Mouse (Mus musculus): ENCODE measurements around the gene S100a3. TPM values are rescaled to one million over a fixed set of nuclear protein-coding genes. Genes with fewer than 3 reads are reported as not detected.

Gene S100a3
- polyA plus RNA-seq, 1 experiment from 2014 or later = 0.39 TPM

DNA sequence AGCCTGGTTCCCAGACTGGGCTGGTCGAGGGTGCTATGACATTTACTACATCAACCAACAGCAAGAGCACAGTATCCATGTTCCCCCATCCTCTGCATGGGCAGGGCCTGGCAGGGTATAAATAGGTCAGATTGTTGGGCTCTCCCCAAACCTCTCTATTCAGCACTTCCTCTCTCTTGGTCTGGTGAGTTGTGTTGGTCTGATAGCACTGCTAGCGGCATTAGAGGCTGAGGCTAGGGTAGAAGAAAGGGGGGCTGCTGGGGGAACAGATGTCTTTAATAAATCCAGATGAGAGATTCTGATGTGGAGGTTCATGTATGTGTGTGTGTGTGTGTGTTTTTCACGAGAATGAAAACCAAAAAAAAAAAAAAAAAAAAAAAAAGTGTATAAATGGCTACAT lies 43.2 kb downstream of the S100a3 start, which contains the start of gene S100a4:
TSS of gene S100a4 (plus strand) at position 149 of the 400 bp plus-strand sequence.
- H3K27me3 ChIP-seq (ENCODE audit: control insufficient read depth, insufficient read depth, low read length) = no peaks in the 10 kb centered on the region
- no peak within 1 kb of the TSS for H3K9ac ChIP-seq (ENCODE audit: low read depth, low read length)
- H3K4me1 ChIP-seq (replicated peaks; ENCODE audit: control insufficient read depth, insufficient read depth, low read length) = no peaks in the 10 kb centered on the region
- H3K4me2 ChIP-seq (replicated peaks; ENCODE audit: low read depth, low read length) = no peak within 1 kb of the TSS
- no peaks in the 10 kb centered on the region for H3K36me3 ChIP-seq (ENCODE audit: control insufficient read depth, insufficient read depth, low read length)
- DNase-seq (ENCODE audit: low spot score) (no peak), ATAC-seq (ENCODE audit: low FRiP score) (no peak)
- H3K9me3 ChIP-seq (ENCODE audit: control insufficient read depth, low read length) = no peaks in the 10 kb centered on the region
- no peak within 1 kb of the TSS for H3K4me3 ChIP-seq (ENCODE audit: low read depth, low read length)
- H3K27ac ChIP-seq (ENCODE audit: low read depth, low read length) = no peak within 1 kb of the TSS
- 78% methylated on average over 3 of the region's 3 CpGs for WGBS

DNA sequence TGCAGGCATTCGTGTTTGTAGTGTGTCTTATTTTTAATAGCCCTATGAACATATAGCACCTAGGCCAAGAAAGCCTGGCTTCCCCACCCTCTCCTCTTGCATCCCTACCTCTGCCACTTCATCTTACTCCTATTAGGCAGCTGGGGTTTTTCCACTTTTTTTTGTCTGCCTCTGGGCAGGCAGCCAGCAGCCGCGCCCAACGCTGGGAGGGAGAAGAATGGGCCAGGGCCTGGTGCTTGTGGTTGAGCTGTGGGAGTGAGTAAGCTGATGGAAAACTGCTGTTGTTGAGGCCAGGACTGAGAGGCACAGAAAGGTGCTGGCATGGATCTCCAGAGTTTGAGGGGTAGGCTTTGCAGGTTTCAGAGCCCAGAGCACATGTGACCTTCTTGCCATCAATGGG lies 44.0 kb downstream of the S100a3 start:
- Histone ChIP-seq H3K4me2 (replicated peaks; ENCODE audit: low read depth, low read length) (no peak overlapping the region), H3K4me3 (ENCODE audit: low read depth, low read length) (no peak overlapping the region), H3K36me3 (ENCODE audit: control insufficient read depth, insufficient read depth, low read length) (no peaks in the 10 kb centered on the region), H3K9ac (ENCODE audit: low read depth, low read length) (no peak overlapping the region), H3K27ac (ENCODE audit: low read depth, low read length) (no peak overlapping the region), H3K4me1 (replicated peaks; ENCODE audit: control insufficient read depth, insufficient read depth, low read length) (no peaks in the 10 kb centered on the region), H3K9me3 (ENCODE audit: control insufficient read depth, low read length) (no peaks in the 10 kb centered on the region), H3K27me3 (ENCODE audit: control insufficient read depth, insufficient read depth, low read length) (no peaks in the 10 kb centered on the region)
- DNase-seq (ENCODE audit: low spot score) (no peak), ATAC-seq (ENCODE audit: low FRiP score) (no peak)
- WGBS = 82% methylated on average over 4 of the region's 4 CpGs

DNA sequence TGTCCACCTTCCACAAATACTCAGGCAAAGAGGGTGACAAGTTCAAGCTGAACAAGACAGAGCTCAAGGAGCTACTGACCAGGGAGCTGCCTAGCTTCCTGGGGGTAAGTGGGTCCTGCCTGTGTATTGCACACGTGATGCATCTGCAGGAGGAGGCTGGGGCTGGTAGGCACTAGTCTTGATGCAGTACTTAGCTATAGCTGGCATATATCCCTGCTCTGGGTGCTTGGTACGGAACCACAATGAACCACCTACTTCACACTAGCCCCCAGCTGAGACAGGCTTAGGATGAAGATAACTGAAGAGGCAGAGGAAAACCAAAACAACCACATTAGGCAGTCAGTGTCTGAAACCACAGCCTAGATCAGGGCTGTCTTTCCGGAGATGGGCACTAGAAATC lies 44.7 kb downstream of the S100a3 start:
- Histone ChIP-seq H3K4me1 (replicated peaks; ENCODE audit: control insufficient read depth, insufficient read depth, low read length) (no peaks in the 10 kb centered on the region), H3K9ac (ENCODE audit: low read depth, low read length) (no peak overlapping the region), H3K27me3 (ENCODE audit: control insufficient read depth, insufficient read depth, low read length) (no peaks in the 10 kb centered on the region), H3K27ac (ENCODE audit: low read depth, low read length) (no peak overlapping the region), H3K36me3 (ENCODE audit: control insufficient read depth, insufficient read depth, low read length) (no peaks in the 10 kb centered on the region), H3K9me3 (ENCODE audit: control insufficient read depth, low read length) (no peaks in the 10 kb centered on the region), H3K4me2 (replicated peaks; ENCODE audit: low read depth, low read length) (no peak overlapping the region), H3K4me3 (ENCODE audit: low read depth, low read length) (no peak overlapping the region)
- ATAC-seq (ENCODE audit: low FRiP score) (no peak), DNase-seq (ENCODE audit: low spot score) (no peak)
- WGBS = 86% methylated on average over 3 of the region's 3 CpGs

DNA sequence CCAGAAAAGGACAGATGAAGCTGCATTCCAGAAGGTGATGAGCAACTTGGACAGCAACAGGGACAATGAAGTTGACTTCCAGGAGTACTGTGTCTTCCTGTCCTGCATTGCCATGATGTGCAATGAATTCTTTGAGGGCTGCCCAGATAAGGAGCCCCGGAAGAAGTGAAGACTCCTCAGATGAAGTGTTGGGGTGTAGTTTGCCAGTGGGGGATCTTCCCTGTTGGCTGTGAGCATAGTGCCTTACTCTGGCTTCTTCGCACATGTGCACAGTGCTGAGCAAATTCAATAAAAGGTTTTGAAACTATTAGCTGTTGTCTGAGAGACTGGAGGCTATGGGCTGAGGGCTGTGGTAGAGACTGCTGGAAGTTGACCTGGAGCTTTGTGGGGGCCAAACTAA lies 45.4 kb downstream of the S100a3 start:
- Histone ChIP-seq H3K27me3 (ENCODE audit: control insufficient read depth, insufficient read depth, low read length) (no peaks in the 10 kb centered on the region), H3K4me2 (replicated peaks; ENCODE audit: low read depth, low read length) (no peak overlapping the region), H3K4me1 (replicated peaks; ENCODE audit: control insufficient read depth, insufficient read depth, low read length) (no peaks in the 10 kb centered on the region), H3K4me3 (ENCODE audit: low read depth, low read length) (no peak overlapping the region), H3K9ac (ENCODE audit: low read depth, low read length) (no peak overlapping the region), H3K36me3 (ENCODE audit: control insufficient read depth, insufficient read depth, low read length) (no peaks in the 10 kb centered on the region), H3K27ac (ENCODE audit: low read depth, low read length) (no peak overlapping the region), H3K9me3 (ENCODE audit: control insufficient read depth, low read length) (no peaks in the 10 kb centered on the region)
- DNase-seq (ENCODE audit: low spot score) = no peak
- ATAC-seq (ENCODE audit: low FRiP score) = no peak
- WGBS = 80% methylated on average over 2 of the region's 2 CpGs

DNA sequence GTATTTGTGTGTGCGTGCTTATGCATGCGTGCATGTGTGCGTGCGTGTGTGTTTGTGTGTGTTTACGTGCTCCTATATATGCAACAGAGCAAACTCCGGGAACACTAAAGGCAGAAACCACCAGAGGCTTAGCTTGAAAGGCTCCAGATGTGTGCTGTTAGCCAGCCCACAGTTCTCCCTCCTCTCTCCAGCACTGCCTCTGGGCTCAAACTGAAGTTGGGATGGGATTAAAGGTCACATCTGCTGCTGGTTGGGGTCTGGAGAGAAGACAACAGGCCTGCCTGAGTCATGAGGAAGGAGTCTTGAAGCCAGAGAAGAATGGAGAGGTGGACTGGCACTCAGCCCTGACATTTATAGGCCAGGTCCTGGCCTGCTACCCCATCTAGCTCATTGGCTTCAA lies 45.8 kb downstream of the S100a3 start:
- ATAC-seq (ENCODE audit: low FRiP score) (no peak), DNase-seq (ENCODE audit: low spot score) (peak; percentile 35)
- Histone ChIP-seq H3K9me3 (ENCODE audit: control insufficient read depth, low read length) (no peaks in the 10 kb centered on the region), H3K4me2 (replicated peaks; ENCODE audit: low read depth, low read length) (no peak overlapping the region), H3K27me3 (ENCODE audit: control insufficient read depth, insufficient read depth, low read length) (no peaks in the 10 kb centered on the region), H3K9ac (ENCODE audit: low read depth, low read length) (no peak overlapping the region), H3K36me3 (ENCODE audit: control insufficient read depth, insufficient read depth, low read length) (no peaks in the 10 kb centered on the region), H3K27ac (ENCODE audit: low read depth, low read length) (no peak overlapping the region), H3K4me3 (ENCODE audit: low read depth, low read length) (no peak overlapping the region), H3K4me1 (replicated peaks; ENCODE audit: control insufficient read depth, insufficient read depth, low read length) (no peaks in the 10 kb centered on the region)
- 83% methylated on average over 6 of the region's 6 CpGs for WGBS

- ATAC-seq (ENCODE audit: low FRiP score) (no peak), DNase-seq (ENCODE audit: low spot score) (no peak)
- no peaks in the 10 kb centered on the region for H3K4me1 ChIP-seq (replicated peaks; ENCODE audit: control insufficient read depth, insufficient read depth, low read length)
- 83% methylated on average over 3 of the region's 3 CpGs for WGBS
- H3K27ac ChIP-seq (ENCODE audit: low read depth, low read length) = no peak overlapping the region
- no peaks in the 10 kb centered on the region for H3K9me3 ChIP-seq (ENCODE audit: control insufficient read depth, low read length)
- no peaks in the 10 kb centered on the region for H3K27me3 ChIP-seq (ENCODE audit: control insufficient read depth, insufficient read depth, low read length)
- H3K36me3 ChIP-seq (ENCODE audit: control insufficient read depth, insufficient read depth, low read length) = no peaks in the 10 kb centered on the region
- no peak overlapping the region for H3K9ac ChIP-seq (ENCODE audit: low read depth, low read length)
- H3K4me3 ChIP-seq (ENCODE audit: low read depth, low read length) = no peak overlapping the region
- no peak overlapping the region for H3K4me2 ChIP-seq (replicated peaks; ENCODE audit: low read depth, low read length)
Observed at GRCm38 (mm10) chr3:90607361-90607760, 47.0 kb downstream of the S100a3 start.

- Histone ChIP-seq H3K9ac (ENCODE audit: low read depth, low read length) (no peak within 1 kb of the TSS), H3K4me3 (ENCODE audit: low read depth, low read length) (no peak within 1 kb of the TSS), H3K36me3 (ENCODE audit: control insufficient read depth, insufficient read depth, low read length) (no peaks in the 10 kb centered on the region), H3K27ac (ENCODE audit: low read depth, low read length) (no peak within 1 kb of the TSS), H3K4me2 (replicated peaks; ENCODE audit: low read depth, low read length) (no peak within 1 kb of the TSS), H3K9me3 (ENCODE audit: control insufficient read depth, low read length) (no peaks in the 10 kb centered on the region), H3K4me1 (replicated peaks; ENCODE audit: control insufficient read depth, insufficient read depth, low read length) (peaks cover 2% of the 10 kb centered on the region; the same call in 1 of the 2 replicates), H3K27me3 (ENCODE audit: control insufficient read depth, insufficient read depth, low read length) (no peaks in the 10 kb centered on the region)
- DNase-seq (ENCODE audit: low spot score) = no peak
- WGBS = 64% methylated on average over 3 of the region's 3 CpGs
- no peak for ATAC-seq (ENCODE audit: low FRiP score)
Observed at GRCm38 (mm10) chr3:90608223-90608622, 47.8 kb downstream of the S100a3 start, which contains the start of gene S100a5. Gene S100a5, plus strand, starts transcription at chr3:90608523.

DNA sequence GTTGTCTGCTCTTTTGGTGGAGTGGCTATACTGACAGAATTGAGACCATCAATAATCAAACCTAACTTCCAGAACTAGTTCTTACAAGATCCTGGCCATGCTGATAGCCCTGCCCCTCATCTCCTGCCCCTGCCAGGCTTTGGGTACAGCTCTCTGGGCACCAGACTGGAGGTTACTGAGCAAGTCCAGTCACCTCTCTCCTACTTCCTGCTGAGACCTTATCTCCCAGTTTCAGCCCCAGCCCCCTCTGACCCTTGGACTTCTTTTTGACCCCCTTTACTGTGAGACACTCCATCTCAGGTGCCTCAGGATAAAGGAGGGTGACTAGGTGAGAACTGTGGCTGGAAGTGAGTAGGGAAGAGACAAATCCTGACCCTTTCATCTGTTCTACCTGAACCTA lies 48.7 kb downstream of the S100a3 start:
- Histone ChIP-seq H3K4me2 (replicated peaks; ENCODE audit: low read depth, low read length) (no peak overlapping the region), H3K36me3 (ENCODE audit: control insufficient read depth, insufficient read depth, low read length) (no peaks in the 10 kb centered on the region), H3K9me3 (ENCODE audit: control insufficient read depth, low read length) (no peaks in the 10 kb centered on the region), H3K27ac (ENCODE audit: low read depth, low read length) (no peak overlapping the region), H3K4me1 (replicated peaks; ENCODE audit: control insufficient read depth, insufficient read depth, low read length) (peaks cover 2% of the 10 kb centered on the region; the same call in 1 of the 2 replicates), H3K9ac (ENCODE audit: low read depth, low read length) (no peak overlapping the region), H3K27me3 (ENCODE audit: control insufficient read depth, insufficient read depth, low read length) (no peaks in the 10 kb centered on the region), H3K4me3 (ENCODE audit: low read depth, low read length) (no peak overlapping the region)
- DNase-seq (ENCODE audit: low spot score) (no peak), ATAC-seq (ENCODE audit: low FRiP score) (no peak)

GRCm38 (mm10) chr3:90611494-90611893 lies 51.1 kb downstream of the S100a3 start:
- H3K9me3 ChIP-seq (ENCODE audit: control insufficient read depth, low read length) = no peaks in the 10 kb centered on the region
- DNase-seq (ENCODE audit: low spot score) (no peak), ATAC-seq (ENCODE audit: low FRiP score) (no peak)
- H3K4me1 ChIP-seq (replicated peaks; ENCODE audit: control insufficient read depth, insufficient read depth, low read length) = peaks cover 2% of the 10 kb centered on the region; the same call in 1 of the 2 replicates
- H3K4me3 ChIP-seq (ENCODE audit: low read depth, low read length) = no peak overlapping the region
- H3K27me3 ChIP-seq (ENCODE audit: control insufficient read depth, insufficient read depth, low read length) = no peaks in the 10 kb centered on the region
- H3K27ac ChIP-seq (ENCODE audit: low read depth, low read length) = no peak overlapping the region
- 80% methylated on average over 3 of the region's 3 CpGs for WGBS
- H3K4me2 ChIP-seq (replicated peaks; ENCODE audit: low read depth, low read length) = no peak overlapping the region
- no peak overlapping the region for H3K9ac ChIP-seq (ENCODE audit: low read depth, low read length)
- H3K36me3 ChIP-seq (ENCODE audit: control insufficient read depth, insufficient read depth, low read length) = no peaks in the 10 kb centered on the region
